Mouse (Mus musculus) hindbrain, embryonic 15.5 days (tissue): ENCODE data around the gene Sv2a. TPM values are rescaled to one million over a fixed set of nuclear protein-coding genes. Genes with fewer than 3 reads are reported as not detected.
A peak's percentile ranks its signal among the peaks of the same experiment; 100 is the strongest.

Source experiments
- ATAC-seq: fragments of 200-750 bp; cut with Nextera tagmentation; 2 replicates; pipeline ENCODE4 v1.8.0; 2017; ENCODE audit warnings: low read depth, moderate number of reproducible peaks, moderate TSS enrichment; ENCODE audit not compliant: low FRiP score
- H3K27ac ChIP-seq: fragments of 300-500 bp; sonication (generic); replicated peaks from 2 replicates; pipeline ENCODE4 v1.5.1; 2015; ENCODE audit warnings: mild to moderate bottlenecking, inconsistent platforms
- H3K27me3 ChIP-seq: fragments of 300-500 bp; sonication (generic); 2 replicates; pipeline ENCODE4 v1.6.1; 2015; ENCODE audit warnings: control low read depth, inconsistent platforms
- H3K36me3 ChIP-seq: fragments of 300-500 bp; sonication (generic); 2 replicates; pipeline ENCODE4 v1.6.1; 2015; ENCODE audit warnings: control low read depth, inconsistent platforms
- H3K4me1 ChIP-seq: fragments of 300-500 bp; sonication (generic); replicated peaks from 2 replicates; pipeline ENCODE4 v1.6.1; 2015; ENCODE audit warnings: control low read depth, inconsistent platforms
- H3K4me2 ChIP-seq: fragments of 300-500 bp; sonication (generic); 2 replicates; pipeline ENCODE4 v1.6.1; 2015; ENCODE audit warnings: moderate library complexity, mild to moderate bottlenecking, inconsistent platforms
- H3K4me3 ChIP-seq: fragments of 300-500 bp; sonication (generic); 2 replicates; pipeline ENCODE4 v1.5.1; 2015; ENCODE audit warnings: mild to moderate bottlenecking, inconsistent platforms
- H3K9ac ChIP-seq: fragments of 300-500 bp; sonication (generic); 2 replicates; pipeline ENCODE4 v1.6.1; 2015; ENCODE audit warnings: inconsistent platforms
- H3K9me3 ChIP-seq: fragments of 300-500 bp; sonication (generic); 2 replicates; pipeline ENCODE4 v1.6.1; 2016; ENCODE audit warnings: control low read depth, inconsistent platforms
- WGBS: fragments of 180-500 bp; shearing (Covaris S2); methylation state at CpG from one replicate; pipeline ENCODE4 v1.1.7; 2015; 5-methylcytosine and 5-hydroxymethylcytosine counted together
- polyA plus RNA-seq: library from polyadenylated mRNA; unstranded; fragments of >200 nt; fragmentation: Nextera tagmentation; extraction: Ambion mirVana; gene quantifications from 2 replicates; pipeline ENCODE4 v1.2.1, GENCODE M21; 2015

Gene Sv2a
- polyA plus RNA-seq, 1 experiment from 2014 or later, result 137 TPM

DNA sequence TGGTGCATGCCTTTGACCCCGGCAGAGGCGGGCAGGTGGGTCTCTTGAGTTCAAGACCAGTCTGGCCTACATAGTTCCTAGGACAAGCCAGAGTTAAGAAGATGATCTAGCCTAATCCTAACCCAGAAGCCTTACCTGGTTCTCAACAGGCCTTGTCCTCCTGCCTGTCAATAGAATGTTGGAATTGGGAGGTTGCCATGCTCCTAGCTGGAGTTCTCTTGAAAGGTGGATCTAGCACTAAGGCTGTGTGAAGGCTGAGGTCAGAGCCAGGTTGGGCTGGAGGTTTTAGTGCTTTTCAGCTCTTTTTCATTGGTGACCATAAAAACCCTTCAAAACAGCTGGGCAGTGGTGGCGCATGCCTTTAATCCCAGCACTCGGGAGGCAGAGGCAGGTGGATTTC, 2.5 kb upstream of the Sv2a start:
- Histone ChIP-seq H3K9me3 (no peaks in the 10 kb centered on the region), H3K4me1 (peaks cover 44% of the 10 kb centered on the region), H3K27ac (no peak overlapping the region), H3K4me2 (no peak overlapping the region), H3K27me3 (no peaks in the 10 kb centered on the region), H3K36me3 (peaks cover 37% of the 10 kb centered on the region), H3K4me3 (no peak overlapping the region), H3K9ac (no peak overlapping the region)
- WGBS, result 95% methylated on average over 4 of the region's 4 CpGs
- no peak for ATAC-seq

DNA sequence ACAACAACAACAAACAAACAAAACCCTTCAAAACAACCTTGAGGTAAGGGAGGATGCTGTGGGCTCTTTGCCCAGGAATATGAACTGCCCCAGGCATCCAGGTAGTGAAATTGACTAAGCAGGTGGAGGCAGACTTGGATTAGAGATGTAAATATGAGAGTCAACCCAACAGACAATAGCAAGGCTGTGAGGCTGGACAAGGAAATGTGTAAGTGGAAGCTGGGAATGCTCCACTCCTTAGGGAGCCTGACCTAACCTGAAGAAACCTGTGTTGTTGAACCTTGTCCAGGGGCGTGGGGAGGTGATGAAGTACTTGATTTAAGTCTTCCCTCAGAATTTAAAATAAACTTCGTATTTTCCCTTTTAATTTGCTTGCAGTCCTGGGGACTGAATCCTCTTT, 2.0 kb upstream of the Sv2a start:
- Histone ChIP-seq H3K9ac (no peak overlapping the region), H3K4me2 (no peak overlapping the region), H3K4me3 (no peak overlapping the region), H3K9me3 (no peaks in the 10 kb centered on the region), H3K4me1 (peaks cover 41% of the 10 kb centered on the region), H3K27me3 (no peaks in the 10 kb centered on the region), H3K36me3 (peaks cover 37% of the 10 kb centered on the region), H3K27ac (no peak overlapping the region)
- 87% methylated on average over 2 of the region's 2 CpGs for WGBS
- ATAC-seq, result no peak

DNA sequence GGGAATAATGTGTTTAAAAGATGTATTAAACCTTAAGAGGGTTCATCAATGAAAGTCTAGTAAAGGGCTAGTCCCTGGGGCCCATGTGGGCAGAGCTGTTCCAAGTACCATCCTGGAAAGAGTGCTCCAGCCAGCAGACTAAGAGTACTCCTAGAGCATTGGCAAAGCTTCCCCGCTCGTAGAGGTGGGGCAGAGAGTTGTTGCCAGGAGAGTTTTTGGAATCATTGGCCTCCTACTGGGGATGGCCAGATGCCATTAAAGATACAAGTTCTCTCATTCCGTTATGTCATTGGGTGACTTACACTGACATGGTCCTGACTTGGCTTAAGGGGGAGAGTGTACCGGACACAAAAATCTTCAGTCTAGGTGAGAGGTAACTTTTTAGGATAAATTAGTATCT, 1.4 kb upstream of the Sv2a start:
- H3K27ac ChIP-seq, result no peak overlapping the region

DNA sequence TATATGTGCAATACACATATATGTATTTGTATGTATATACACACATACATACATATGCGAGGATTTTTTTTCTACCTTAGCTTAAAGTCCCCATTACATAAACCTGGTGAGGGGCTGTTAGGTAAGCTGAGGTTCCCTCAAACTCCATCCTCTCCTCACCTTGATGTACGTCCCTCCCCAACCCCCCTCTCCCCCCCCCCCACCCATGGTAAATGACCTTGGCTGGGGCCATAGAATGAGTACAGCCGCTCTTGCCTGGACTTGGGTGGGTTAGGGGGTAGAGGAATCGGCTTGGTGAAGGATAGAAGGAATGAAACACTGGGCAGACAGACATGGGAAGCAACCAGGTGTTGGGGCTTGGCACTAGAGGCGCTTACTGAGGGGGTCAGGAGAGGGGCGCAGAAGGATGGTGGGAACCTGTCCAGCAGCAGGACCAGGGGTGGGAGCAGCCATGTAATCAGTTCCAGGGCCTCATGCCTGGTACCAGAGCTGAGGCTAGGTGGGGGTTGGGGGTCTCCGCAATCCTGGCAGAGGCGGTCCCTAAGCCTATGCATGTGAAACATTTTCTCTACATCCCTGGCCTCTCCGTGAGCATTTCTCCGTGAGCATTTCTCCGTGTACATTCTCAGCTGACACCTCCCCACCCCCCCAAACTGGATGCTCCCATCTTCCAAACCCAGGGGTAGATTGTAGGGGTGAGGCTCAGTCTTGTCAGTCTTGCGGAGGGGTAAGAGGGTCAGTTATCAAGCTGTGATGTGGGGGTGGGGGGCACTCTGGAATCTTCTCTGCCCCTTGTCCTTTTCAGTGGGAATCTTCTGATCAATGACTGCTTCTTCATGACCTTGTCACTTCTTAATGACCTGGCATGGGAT, 795 bp downstream of the Sv2a start:
- peak; percentile 74 for ATAC-seq
- Histone ChIP-seq H3K27me3 (no peaks in the 10 kb centered on the region), H3K27ac (peak overlapping the region; percentile 95), H3K4me3 (peak overlapping the region; percentile 83), H3K36me3 (peaks cover 27% of the 10 kb centered on the region), H3K4me2 (peak overlapping the region; percentile 60), H3K9me3 (no peaks in the 10 kb centered on the region), H3K4me1 (peaks cover 38% of the 10 kb centered on the region), H3K9ac (peak overlapping the region; percentile 85)
- WGBS, result 21% methylated on average over 12 of the region's 12 CpGs

More for the DNA sequence above, 1.4 kb upstream of the Sv2a start:
- no peak for ATAC-seq
- no peak overlapping the region for H3K9ac ChIP-seq
- 59% methylated on average over 4 of the region's 4 CpGs for WGBS
- H3K27me3 ChIP-seq, result no peaks in the 10 kb centered on the region
- H3K9me3 ChIP-seq, result no peaks in the 10 kb centered on the region
- no peak overlapping the region for H3K4me2 ChIP-seq
- peaks cover 34% of the 10 kb centered on the region for H3K36me3 ChIP-seq
- peaks cover 34% of the 10 kb centered on the region for H3K4me1 ChIP-seq
- no peak overlapping the region for H3K4me3 ChIP-seq

DNA sequence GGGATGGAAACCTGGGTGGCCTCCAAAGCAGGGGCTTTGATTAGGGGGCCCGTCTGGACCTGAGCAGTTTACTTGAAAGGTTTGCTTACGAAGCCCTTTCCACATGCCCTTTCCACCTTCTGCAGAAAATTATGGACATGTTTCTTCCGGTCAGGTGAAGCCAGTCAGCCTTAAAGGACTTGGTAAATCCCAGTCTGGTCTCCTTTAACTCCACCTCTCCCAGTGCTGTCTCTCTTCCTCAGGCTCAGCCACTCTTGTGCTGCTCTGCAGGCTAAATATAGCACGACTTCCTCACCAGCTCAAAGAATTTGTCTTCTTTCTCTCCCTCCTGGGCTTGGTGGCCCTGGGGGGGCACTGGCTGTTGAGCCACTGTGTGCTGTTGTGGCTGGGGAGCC, 1.4 kb downstream of the Sv2a start:
- WGBS, result 39% methylated on average over 4 of the region's 4 CpGs
- no peak for ATAC-seq
- Histone ChIP-seq H3K4me2 (peak overlapping the region; percentile 60), H3K27me3 (no peaks in the 10 kb centered on the region), H3K36me3 (peaks cover 24% of the 10 kb centered on the region), H3K4me3 (peak overlapping the region; percentile 83), H3K27ac (peak overlapping the region; percentile 95), H3K4me1 (peaks cover 38% of the 10 kb centered on the region), H3K9ac (peak overlapping the region; percentile 85), H3K9me3 (no peaks in the 10 kb centered on the region)

DNA sequence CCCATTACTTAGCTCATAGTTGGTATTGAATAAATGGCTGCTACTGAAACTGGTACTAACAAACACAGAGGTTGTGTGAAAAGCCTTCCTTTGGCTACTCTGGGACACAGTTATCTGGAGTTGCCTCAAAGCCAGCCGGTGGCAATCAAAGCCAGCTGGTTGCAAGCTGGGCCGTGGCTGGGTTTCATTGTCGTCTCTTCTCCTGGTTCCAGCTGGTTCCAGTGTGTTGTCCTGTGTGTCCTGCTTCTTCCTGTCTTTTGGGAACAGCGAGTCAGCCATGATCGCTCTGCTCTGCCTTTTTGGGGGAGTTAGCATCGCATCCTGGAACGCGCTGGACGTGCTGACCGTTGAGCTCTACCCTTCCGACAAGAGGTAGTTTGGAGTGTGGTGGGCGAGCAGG, 12.0 kb downstream of the Sv2a start:
- whole genome bisulfite sequencing, result 67% methylated on average over 12 of the region's 12 CpGs
- Histone ChIP-seq H3K4me1 (peaks cover 12% of the 10 kb centered on the region), H3K27ac (no peak overlapping the region), H3K9me3 (no peaks in the 10 kb centered on the region), H3K4me3 (no peak overlapping the region), H3K36me3 (peaks cover 62% of the 10 kb centered on the region), H3K27me3 (no peaks in the 10 kb centered on the region), H3K4me2 (no peak overlapping the region), H3K9ac (no peak overlapping the region)
- no peak for ATAC-seq

DNA sequence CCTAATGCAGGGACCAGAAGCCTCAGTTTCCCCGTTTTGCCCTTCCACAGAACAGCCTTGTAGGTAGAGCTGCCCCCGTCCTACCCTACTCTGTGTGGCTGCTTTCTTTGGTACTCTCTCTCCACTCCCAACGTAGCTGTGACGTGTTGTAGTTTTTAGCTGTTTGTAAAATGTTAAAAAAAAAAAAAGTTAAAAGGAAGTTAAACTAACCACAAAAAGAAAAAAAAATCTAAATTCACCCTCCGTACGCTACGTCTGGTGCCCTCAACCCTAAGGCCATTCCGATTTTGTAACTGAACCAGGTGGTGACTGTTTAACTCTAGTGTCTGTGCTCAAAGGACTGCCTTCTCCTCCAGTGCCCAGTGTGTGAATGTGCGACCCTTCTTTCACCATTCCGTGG, 14.0 kb downstream of the Sv2a start:
- H3K36me3 ChIP-seq, result peaks cover 48% of the 10 kb centered on the region
- WGBS, result 89% methylated on average over 10 of the region's 10 CpGs

DNA sequence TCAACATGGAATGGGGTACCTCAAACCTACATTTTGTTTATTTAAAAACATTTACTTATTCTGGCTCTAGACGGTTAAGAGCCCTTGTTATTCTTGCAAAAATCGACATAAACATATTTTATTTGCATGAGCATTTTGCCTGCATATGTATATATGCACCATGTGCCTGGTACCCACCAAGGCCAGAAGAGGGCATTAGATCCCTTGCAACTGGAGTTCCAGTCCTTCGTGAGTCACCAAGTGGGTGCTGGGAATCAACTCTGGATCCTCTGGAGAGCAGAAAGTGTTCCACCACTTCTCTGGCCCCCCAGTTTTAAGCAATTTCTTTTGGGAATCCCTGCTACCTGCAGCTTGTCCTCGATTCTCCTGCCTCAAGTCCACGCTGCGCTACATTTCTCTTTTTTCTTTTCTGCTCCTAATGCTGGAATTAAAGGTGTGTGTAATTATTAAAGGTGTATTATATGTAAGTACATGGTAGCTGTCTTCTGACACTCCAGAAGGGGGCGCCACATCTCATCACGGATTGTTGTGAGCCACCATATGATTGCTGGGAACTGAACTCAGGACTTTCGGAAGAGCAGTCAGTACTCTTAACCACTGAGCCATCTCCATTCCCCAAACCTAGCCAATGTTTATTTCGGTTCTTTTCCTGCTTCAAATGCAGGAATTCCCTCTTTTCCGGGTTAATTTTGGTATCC, 14.8 kb downstream of the Sv2a start:
- Histone ChIP-seq H3K4me2 (peak overlapping the region; percentile 96), H3K9me3 (no peaks in the 10 kb centered on the region), H3K36me3 (peaks cover 40% of the 10 kb centered on the region), H3K4me3 (no peak overlapping the region), H3K27ac (peak overlapping the region; percentile 95; the same call in 1 of the 2 replicates), H3K4me1 (peaks cover 16% of the 10 kb centered on the region), H3K9ac (peak overlapping the region; percentile 83; the same call in 1 of the 2 replicates), H3K27me3 (peaks cover 3% of the 10 kb centered on the region; the same call in 1 of the 2 replicates)
- WGBS, result 94% methylated on average over 11 of the region's 11 CpGs
- ATAC-seq, result no peak

More for the DNA sequence above, 14.0 kb downstream of the Sv2a start:
- Histone ChIP-seq H3K27me3 (peaks cover 3% of the 10 kb centered on the region; the same call in 1 of the 2 replicates), H3K4me1 (peaks cover 16% of the 10 kb centered on the region), H3K27ac (no peak overlapping the region), H3K4me2 (no peak overlapping the region), H3K9me3 (no peaks in the 10 kb centered on the region), H3K9ac (no peak overlapping the region), H3K4me3 (no peak overlapping the region)
- no peak for ATAC-seq

DNA sequence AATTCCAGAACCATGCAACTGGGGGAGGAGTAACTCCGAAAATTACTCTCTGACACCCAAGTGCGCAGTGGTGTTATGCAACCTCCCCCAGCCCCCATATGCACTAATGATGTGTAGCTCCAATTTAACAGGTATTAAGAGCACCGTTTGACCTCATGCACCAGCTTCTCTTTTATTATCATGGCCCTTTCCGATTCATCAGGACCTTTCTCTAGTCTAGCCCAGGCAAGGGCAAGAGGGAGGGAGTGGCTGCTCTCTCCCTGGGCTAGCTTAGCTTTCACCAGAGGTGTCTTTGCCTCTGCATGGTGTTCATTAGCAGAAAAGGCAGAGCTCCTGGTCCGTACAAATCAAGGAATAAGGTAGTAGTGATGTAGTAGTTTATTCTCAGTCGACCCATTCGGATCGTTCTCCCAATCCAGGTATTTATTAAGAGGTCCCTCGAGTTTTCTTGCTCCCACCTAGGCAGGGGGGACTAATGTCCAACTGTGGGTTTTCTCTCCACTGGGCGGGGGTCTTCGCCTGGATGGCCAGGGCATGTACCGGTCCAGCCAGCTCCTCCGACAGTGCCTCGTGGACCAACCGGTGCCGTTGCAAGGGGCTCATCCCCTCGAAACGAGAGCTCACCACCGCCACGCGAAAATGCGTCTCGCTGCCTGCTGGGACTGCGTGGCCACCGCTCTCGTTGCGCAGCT, 15.6 kb downstream of the Sv2a start:
- peak; percentile 52 for ATAC-seq
- Histone ChIP-seq H3K4me1 (peaks cover 16% of the 10 kb centered on the region), H3K9me3 (no peaks in the 10 kb centered on the region), H3K27ac (peak overlapping the region; percentile 95), H3K4me3 (peak overlapping the region; percentile 62), H3K36me3 (peaks cover 31% of the 10 kb centered on the region), H3K4me2 (peak overlapping the region; percentile 96), H3K9ac (peak overlapping the region; percentile 83), H3K27me3 (peaks cover 3% of the 10 kb centered on the region; the same call in 1 of the 2 replicates)
- WGBS, result 17% methylated on average over 27 of the region's 27 CpGs

DNA sequence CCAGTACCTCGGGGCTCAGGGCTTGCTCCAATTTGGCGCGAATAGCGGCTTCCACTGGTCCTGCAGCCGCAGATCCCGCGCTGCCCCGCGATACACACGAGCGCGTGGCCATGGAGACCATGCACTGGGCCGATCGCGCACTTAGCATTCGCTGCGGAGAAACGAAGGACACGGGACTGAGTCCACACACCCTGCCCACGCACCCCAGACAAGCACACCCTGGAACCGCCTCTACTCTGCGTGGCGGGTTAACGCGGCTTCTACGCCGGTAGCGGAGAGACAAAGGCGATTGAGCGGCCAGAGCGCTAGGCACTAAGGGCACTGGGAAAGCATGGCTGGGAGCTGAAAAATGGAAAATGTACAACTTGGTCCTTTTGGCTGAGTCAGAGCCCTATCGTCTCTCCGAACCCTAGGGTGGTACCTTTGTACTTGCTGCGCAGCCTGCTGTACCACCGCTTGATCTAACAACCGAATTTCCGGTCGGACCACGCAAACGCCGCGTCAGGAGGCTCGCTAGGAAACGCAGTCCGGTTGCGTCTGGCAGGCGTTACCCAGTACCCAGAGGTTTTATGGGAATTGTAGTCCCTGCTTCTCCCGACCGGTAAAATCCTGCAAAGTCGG, 16.3 kb downstream of the Sv2a start:
- H3K4me3 ChIP-seq, result peak overlapping the region; percentile 62
- peak overlapping the region; percentile 83 for H3K9ac ChIP-seq
- peak; percentile 94 for ATAC-seq
- H3K27ac ChIP-seq, result peak overlapping the region; percentile 95
- peaks cover 25% of the 10 kb centered on the region for H3K36me3 ChIP-seq
- no peaks in the 10 kb centered on the region for H3K9me3 ChIP-seq
- peak overlapping the region; percentile 96 for H3K4me2 ChIP-seq
- peaks cover 16% of the 10 kb centered on the region for H3K4me1 ChIP-seq
- WGBS, result under 1% methylated on average over 50 of the region's 50 CpGs
- H3K27me3 ChIP-seq, result peaks cover 3% of the 10 kb centered on the region; the same call in 1 of the 2 replicates

DNA sequence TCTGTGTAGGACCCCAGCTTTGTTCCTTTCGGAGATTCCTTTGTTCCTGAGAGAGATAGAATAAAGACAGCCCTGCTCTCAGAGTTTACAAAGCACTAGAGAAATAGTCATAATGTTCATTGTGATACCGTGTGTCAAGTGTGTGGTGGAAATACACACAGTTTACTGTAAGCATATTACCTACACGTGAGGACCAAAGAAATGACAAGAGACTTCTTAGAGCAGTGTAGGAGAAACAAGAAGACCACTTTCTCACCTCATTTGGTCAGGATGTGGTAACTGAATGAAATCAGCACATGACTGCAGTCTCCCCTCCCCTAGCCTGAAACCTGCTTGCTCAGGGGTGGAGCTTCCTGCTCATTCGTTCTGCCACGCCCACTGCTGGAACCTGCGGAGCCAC, 17.2 kb downstream of the Sv2a start:
- H3K4me2 ChIP-seq, result peak overlapping the region; percentile 96
- ATAC-seq, result peak; percentile 20
- peak overlapping the region; percentile 34 for H3K9ac ChIP-seq
- H3K4me1 ChIP-seq, result peaks cover 16% of the 10 kb centered on the region
- peaks cover 3% of the 10 kb centered on the region; the same call in 1 of the 2 replicates for H3K27me3 ChIP-seq
- H3K36me3 ChIP-seq, result peaks cover 16% of the 10 kb centered on the region
- 7% methylated on average over 6 of the region's 6 CpGs for WGBS
- peak overlapping the region; percentile 95 for H3K27ac ChIP-seq
- peak overlapping the region; percentile 62 for H3K4me3 ChIP-seq
- no peaks in the 10 kb centered on the region for H3K9me3 ChIP-seq
